8 mouse cellular contexts compared by ENCODE assay signal in genomic region chr17:83351119-83351531, GRCm38 (mm10). TPM values are rescaled to one million over a fixed set of nuclear protein-coding genes. Genes with fewer than 3 reads are reported as not detected.
DNase-seq lines count a peak whose midpoint lies in the region; ATAC-seq and TF ChIP-seq lines count a peak whose summit lies in the region.

No protein-coding gene starts in this region.

- peak overlapping the region; percentile 94 for H3K27ac ChIP-seq in heart, embryonic 11.5 days (ENCODE audit: low read depth, low read length)
- peak overlapping the region; percentile 88 for H3K27ac ChIP-seq in embryonic facial prominence, embryonic 13.5 days
- H3K27ac ChIP-seq in intestine, postnatal 0 days (ENCODE audit: low read depth, low read length) = peak overlapping the region; percentile 89
- peak overlapping the region; percentile 85 for H3K27ac ChIP-seq in midbrain, postnatal 0 days (ENCODE audit: low read depth, low read length)

- peaks cover 26% of the 10 kb centered on the region for H3K4me1 ChIP-seq in heart, embryonic 11.5 days (ENCODE audit: control insufficient read depth, insufficient read depth, low read length)
- H3K4me1 ChIP-seq in G1E (ENCODE audit: insufficient read depth, low read depth, low read length) = peaks cover 46% of the 10 kb centered on the region
- H3K4me1 ChIP-seq in embryonic facial prominence, embryonic 13.5 days = peaks cover 31% of the 10 kb centered on the region
- H3K4me1 ChIP-seq in intestine, postnatal 0 days (replicated peaks; ENCODE audit: control insufficient read depth, insufficient read depth, low read length) = 0 out of 2 replicates have a peak, but pooled peaks cover 10% of the 10 kb centered on the region
- H3K4me1 ChIP-seq in midbrain, postnatal 0 days (ENCODE audit: insufficient read depth, low read length) = peaks cover 9% of the 10 kb centered on the region

- TF ChIP-seq CTCF in G1E (IDR thresholded peaks at IDR 0.05; ENCODE audit: low read depth, low read length) = no peak
- no peak for TF ChIP-seq CTCF in intestine, postnatal 0 days (IDR thresholded peaks at IDR 0.05; ENCODE audit: low read depth)
- TF ChIP-seq CTCF in midbrain, postnatal 0 days (IDR thresholded peaks at IDR 0.05) = no peak

- H3K9me3 ChIP-seq in heart, embryonic 11.5 days (replicated peaks; ENCODE audit: control insufficient read depth, low read length) = no peaks in the 10 kb centered on the region
- H3K9me3 ChIP-seq in G1E (replicated peaks) = no peaks in the 10 kb centered on the region
- no peaks in the 10 kb centered on the region for H3K9me3 ChIP-seq in embryonic facial prominence, embryonic 13.5 days
- H3K9me3 ChIP-seq in intestine, postnatal 0 days (ENCODE audit: control insufficient read depth) = no peaks in the 10 kb centered on the region
- no peaks in the 10 kb centered on the region for H3K9me3 ChIP-seq in midbrain, postnatal 0 days (ENCODE audit: low read length)

- DNase-seq in heart, postnatal 25 days (ENCODE audit: low spot score) = no peak
- DNase-seq in G1E (ENCODE audit: low spot score) = peak; percentile 59
- DNase-seq in midbrain, postnatal 0 days (ENCODE audit: low spot score) = peak; percentile 33
- no peak for DNase-seq in B cell, adult 2 months
- no peak for DNase-seq in left cerebral cortex, adult 18-20 months (ENCODE audit: low spot score in 2 of 2)

- H3K4me2 ChIP-seq in heart, embryonic 11.5 days = peak overlapping the region; percentile 85
- H3K4me2 ChIP-seq in embryonic facial prominence, embryonic 13.5 days = peak overlapping the region; percentile 67
- peak overlapping the region; percentile 84 for H3K4me2 ChIP-seq in intestine, postnatal 0 days (replicated peaks; ENCODE audit: low read depth)
- peak overlapping the region; percentile 78 for H3K4me2 ChIP-seq in midbrain, postnatal 0 days (ENCODE audit: low read depth, low read length, poor library complexity, severe bottlenecking)

- peak overlapping the region; percentile 74 for H3K4me3 ChIP-seq in heart, embryonic 11.5 days (ENCODE audit: low read depth, low read length)
- peak overlapping the region; percentile 86 for H3K4me3 ChIP-seq in G1E (ENCODE audit: low read depth, low read length)
- peak overlapping the region; percentile 83 for H3K4me3 ChIP-seq in embryonic facial prominence, embryonic 13.5 days
- peak overlapping the region; percentile 96 for H3K4me3 ChIP-seq in intestine, postnatal 0 days (ENCODE audit: low read depth, low read length)
- peak overlapping the region; percentile 82 for H3K4me3 ChIP-seq in midbrain, postnatal 0 days (ENCODE audit: low read depth, low read length)

- ATAC-seq in heart, embryonic 11.5 days (replicated peaks; ENCODE audit: insufficient number of reproducible peaks, low FRiP score, low TSS enrichment) = peak; percentile 61
- no peak for ATAC-seq in G1E (ENCODE audit: extremely low read depth, insufficient number of reproducible peaks, low FRiP score, poor library complexity, severe bottlenecking)
- peak; percentile 65 for ATAC-seq in embryonic facial prominence, embryonic 13.5 days (ENCODE audit: insufficient number of reproducible peaks, insufficient read depth, low FRiP score, low TSS enrichment, low read depth)
- ATAC-seq in intestine, postnatal 0 days = peak; percentile 57
- peak; percentile 74 for ATAC-seq in midbrain, postnatal 0 days (ENCODE audit: low FRiP score)

- intact Hi-C loops in heart, postnatal 25 days (cut with DNase I) = loop anchor here (5.0 to 10.0 kb wide), 4 partner anchors 46 to 161 kb away; partner anchors contain the start of gene Pkdcc

- H3K9ac ChIP-seq in heart, embryonic 11.5 days (ENCODE audit: low read depth, low read length) = peak overlapping the region; percentile 95
- peak overlapping the region; percentile 95 for H3K9ac ChIP-seq in embryonic facial prominence, embryonic 13.5 days
- H3K9ac ChIP-seq in intestine, postnatal 0 days (ENCODE audit: low read depth, low read length) = peak overlapping the region; percentile 94
- H3K9ac ChIP-seq in midbrain, postnatal 0 days (replicated peaks; ENCODE audit: low read length, poor library complexity, severe bottlenecking) = peak overlapping the region; percentile 86

- no peaks in the 10 kb centered on the region for H3K36me3 ChIP-seq in heart, embryonic 11.5 days (ENCODE audit: control insufficient read depth, insufficient read depth, low read length)
- no peaks in the 10 kb centered on the region for H3K36me3 ChIP-seq in G1E (replicated peaks)
- H3K36me3 ChIP-seq in embryonic facial prominence, embryonic 13.5 days = no peaks in the 10 kb centered on the region
- no peaks in the 10 kb centered on the region for H3K36me3 ChIP-seq in intestine, postnatal 0 days (ENCODE audit: control insufficient read depth, insufficient read depth)
- H3K36me3 ChIP-seq in midbrain, postnatal 0 days (ENCODE audit: insufficient read depth, low read length) = no peaks in the 10 kb centered on the region

- no peaks in the 10 kb centered on the region for H3K27me3 ChIP-seq in heart, embryonic 11.5 days (ENCODE audit: control insufficient read depth, insufficient read depth, low read length)
- peaks cover 2% of the 10 kb centered on the region; the same call in 1 of the 2 replicates for H3K27me3 ChIP-seq in G1E (ENCODE audit: insufficient read depth, low read length)
- no peaks in the 10 kb centered on the region for H3K27me3 ChIP-seq in embryonic facial prominence, embryonic 13.5 days
- H3K27me3 ChIP-seq in intestine, postnatal 0 days (replicated peaks; ENCODE audit: control insufficient read depth, insufficient read depth, low read length) = no peaks in the 10 kb centered on the region
- H3K27me3 ChIP-seq in midbrain, postnatal 0 days (ENCODE audit: insufficient read depth, low read length) = no peaks in the 10 kb centered on the region

- under 1% methylated on average over 27 of the region's 57 CpGs for WGBS in heart, embryonic 11.5 days (ENCODE audit: insufficient replicate concordance)
- under 1% methylated on average over 49 of the region's 57 CpGs for WGBS in embryonic facial prominence, embryonic 13.5 days
- WGBS in intestine, postnatal 0 days = 0% methylated on average over 29 of the region's 57 CpGs
- under 1% methylated on average over 34 of the region's 57 CpGs for WGBS in midbrain, postnatal 0 days

RNA-seq across cellular contexts. Expression of gene Eml4, which starts 0.4 kb away (rescaled TPM):
- 24.4 and 35.0 TPM in 2 replicates for polyA plus RNA-seq in heart, embryonic 11.5 days (2014; fragmentation: Nextera tagmentation; extraction: Ambion mirVana)
- total RNA-seq in heart, postnatal 25 days (2021) = 1 to 10 TPM; 5.1 to 6.1 TPM
- total RNA-seq in G1E (2014; fragmentation: Nextera tagmentation) (30.2 and 37.8 TPM in 2 replicates), G1E (2017) (22.4 and 26.4 TPM in 2 replicates)
- polyA plus RNA-seq in G1E (2012) = 3.3 and 3.7 TPM in 2 replicates
- polyA plus RNA-seq in embryonic facial prominence, embryonic 13.5 days (2015; fragmentation: Nextera tagmentation; extraction: Ambion mirVana) = 41.6 and 43.7 TPM in 2 replicates
- polyA plus RNA-seq in intestine, postnatal 0 days (2015; fragmentation: Nextera tagmentation; extraction: Ambion mirVana) = 13.2 and 15.0 TPM in 2 replicates
- total RNA-seq in midbrain, postnatal 0 days (2014; rRNA removed) = 51.4 and 56.1 TPM in 2 replicates
- 17.4 and 20.1 TPM in 2 replicates for polyA plus RNA-seq in midbrain, postnatal 0 days (2015; fragmentation: Nextera tagmentation; extraction: Ambion mirVana)
- 10 to 100 TPM; 19.8 to 22.7 TPM for total RNA-seq in left cerebral cortex, adult 18-20 months (2021)

Comparison
In these comparisons a context has a peak if more than half of its experiments do, and no peak if none do; other contexts are left out.
1. DNase-seq: peak in G1E (single experiment) and midbrain, postnatal 0 days (single experiment); none in heart, postnatal 25 days (single experiment), B cell, adult 2 months (0 of 2) and left cerebral cortex, adult 18-20 months (0 of 2).
2. Peak in every context shown above with its lines, with median percentiles within 50 percentile points of each other: H3K27ac ChIP-seq, H3K4me2 ChIP-seq, H3K4me3 ChIP-seq and H3K9ac ChIP-seq.